Mouse (Mus musculus) lung, postnatal 0 days (tissue): ENCODE measurements at regions not wholly inside any gene's neighbourhood (a gene's known extent, or its start where the extent isn't known, plus 50 kb on each side); places are given as distances from the start of the nearest gene placed in this dataset.

ENCODE experiments used
- ATAC-seq: fragments of 200-750 bp; cut with Nextera tagmentation; 2 replicates; pipeline ENCODE4 v1.8.0; 2017; ENCODE audit warnings: moderate library complexity
- DNase-seq: peaks from one replicate; pipeline ENCODE4 v3.0.0-alpha.2; 2016; ENCODE audit warnings: low spot score
- H3K27ac ChIP-seq: fragments of 300-500 bp; sonication (generic); 2 replicates; pipeline ENCODE4 v1.5.1; 2014; ENCODE audit warnings: antibody characterized with exemption, mild to moderate bottlenecking, low read length, mixed read lengths
- H3K27me3 ChIP-seq: fragments of 300-500 bp; sonication (generic); replicated peaks from 2 replicates; pipeline ENCODE4 v1.6.1; 2014; ENCODE audit warnings: low read length, mixed read lengths; ENCODE audit not compliant: insufficient read depth
- H3K36me3 ChIP-seq: fragments of 300-500 bp; sonication (generic); 2 replicates; pipeline ENCODE4 v1.6.1; 2014; ENCODE audit warnings: low read length, mixed read lengths; ENCODE audit not compliant: insufficient read depth
- H3K4me1 ChIP-seq: fragments of 300-500 bp; sonication (generic); 2 replicates; pipeline ENCODE4 v1.6.1; 2014; ENCODE audit warnings: antibody characterized with exemption, low read depth, low read length, mixed read lengths; ENCODE audit not compliant: insufficient read depth
- H3K4me2 ChIP-seq: fragments of 300-500 bp; sonication (generic); replicated peaks from 2 replicates; pipeline ENCODE4 v1.6.1; 2014; ENCODE audit warnings: low read depth, mild to moderate bottlenecking, low read length, moderate library complexity, mixed read lengths
- H3K4me3 ChIP-seq: fragments of 300-500 bp; sonication (generic); 2 replicates; pipeline ENCODE4 v1.5.1; 2014; ENCODE audit warnings: low read depth, low read length
- H3K9ac ChIP-seq: fragments of 300-500 bp; sonication (generic); replicated peaks from 2 replicates; pipeline ENCODE4 v1.6.1; 2014; ENCODE audit warnings: low read depth, mild to moderate bottlenecking
- H3K9me3 ChIP-seq: fragments of 300-500 bp; sonication (generic); 2 replicates; pipeline ENCODE4 v1.6.1; 2016; ENCODE audit warnings: low read length, mixed read lengths
- CTCF ChIP-seq: IDR thresholded peaks from 2 replicates; pipeline ENCODE4 v1.5.1; 2016; ENCODE audit warnings: antibody characterized with exemption, mild to moderate bottlenecking
- EP300 ChIP-seq: IDR thresholded peaks from 2 replicates; pipeline ENCODE4 v1.6.1; 2016; ENCODE audit warnings: antibody characterized with exemption, mild to moderate bottlenecking, control low read depth
- WGBS: fragments of 180-500 bp; shearing (Covaris S2); extraction: QIAGEN DNeasy Blood & Tissue Kit; methylation state at CpG from one replicate; pipeline ENCODE4 v1.1.7; 2014; 5-methylcytosine and 5-hydroxymethylcytosine counted together

DNA sequence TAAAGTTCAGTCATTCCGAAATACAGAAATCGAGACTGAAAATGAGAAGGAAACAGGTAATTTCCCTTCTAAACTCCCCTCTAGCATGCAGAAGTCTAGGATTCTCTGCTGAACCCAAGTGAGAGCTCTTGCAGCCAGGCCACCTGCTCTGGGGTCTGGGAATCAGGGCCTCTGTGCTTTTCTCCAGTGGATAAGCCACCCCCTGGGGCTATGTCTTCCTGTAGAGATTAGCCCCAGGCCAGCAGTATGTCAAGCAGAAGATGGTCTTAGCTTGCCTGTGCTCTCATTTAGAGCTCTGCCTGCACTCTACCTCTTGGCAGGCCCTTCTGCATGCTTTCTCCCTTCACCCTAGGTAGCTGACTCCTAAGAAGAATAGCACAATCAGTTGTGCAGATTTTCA, 56.2 kb upstream of the Gramd1b start:
- no peak overlapping the region for H3K9ac ChIP-seq
- H3K4me3 ChIP-seq: no peak overlapping the region
- H3K4me1 ChIP-seq: no peaks in the 10 kb centered on the region
- ATAC-seq: no peak
- no peaks in the 10 kb centered on the region for H3K36me3 ChIP-seq
- 69% methylated on average over 2 of the region's 2 CpGs for WGBS
- no peak for DNase-seq
- H3K4me2 ChIP-seq: no peak overlapping the region
- no peak overlapping the region for H3K27ac ChIP-seq
- no peaks in the 10 kb centered on the region for H3K9me3 ChIP-seq
- H3K27me3 ChIP-seq: no peaks in the 10 kb centered on the region
- TF ChIP-seq EP300: no peak
- no peak for TF ChIP-seq CTCF

GRCm38 (mm10) chr9:40586581-40586980, 55.4 kb upstream of the Gramd1b start:
- Histone ChIP-seq H3K4me2 (no peak overlapping the region), H3K27ac (no peak overlapping the region), H3K9me3 (no peaks in the 10 kb centered on the region), H3K36me3 (no peaks in the 10 kb centered on the region), H3K9ac (no peak overlapping the region), H3K27me3 (no peaks in the 10 kb centered on the region), H3K4me1 (no peaks in the 10 kb centered on the region), H3K4me3 (no peak overlapping the region)
- no peak for ATAC-seq
- TF ChIP-seq EP300 (no peak), CTCF (no peak)
- WGBS: 69% methylated on average over 7 of the region's 7 CpGs
- no peak for DNase-seq

- Histone ChIP-seq H3K9ac (no peak overlapping the region), H3K4me2 (no peak overlapping the region), H3K9me3 (no peaks in the 10 kb centered on the region), H3K27ac (no peak overlapping the region), H3K4me1 (no peaks in the 10 kb centered on the region), H3K27me3 (no peaks in the 10 kb centered on the region), H3K4me3 (no peak overlapping the region), H3K36me3 (no peaks in the 10 kb centered on the region)
- peak; percentile 83 for TF ChIP-seq CTCF
- no peak for TF ChIP-seq EP300
- WGBS: 53% methylated on average over 11 of the region's 11 CpGs
- ATAC-seq: peak; percentile 40; the same call in 1 of the 2 replicates
- peak; percentile 50 for DNase-seq
Measured at GRCm38 (mm10) chr9:40583554-40583953, 52.4 kb upstream of the Gramd1b start.

- H3K27ac ChIP-seq: no peak overlapping the region
- H3K36me3 ChIP-seq: no peaks in the 10 kb centered on the region
- H3K4me1 ChIP-seq: no peaks in the 10 kb centered on the region
- DNase-seq (peak; percentile 69), ATAC-seq (peak; percentile 35; the same call in 1 of the 2 replicates)
- H3K9ac ChIP-seq: no peak overlapping the region
- no peak overlapping the region for H3K4me3 ChIP-seq
- no peak overlapping the region for H3K4me2 ChIP-seq
- no peaks in the 10 kb centered on the region for H3K27me3 ChIP-seq
- TF ChIP-seq EP300 (no peak), CTCF (no peak)
- H3K9me3 ChIP-seq: no peaks in the 10 kb centered on the region
- WGBS: 40% methylated on average over 2 of the region's 2 CpGs
Measured at GRCm38 (mm10) chr9:40581854-40582253, 50.7 kb upstream of the Gramd1b start.
